Mouse (Mus musculus) liver, embryonic 13.5 days (tissue): ENCODE data around the gene Psg18. TPM values are rescaled to one million over a fixed set of nuclear protein-coding genes. Genes with fewer than 3 reads are reported as not detected.
"Not testable (repeated sequence)": the region's sequence is repeated elsewhere in the genome, so short reads cannot be mapped to it uniquely, and the experiment has no call there.

Source experiments
- ATAC-seq: fragments of 200-750 bp; cut with Nextera tagmentation; 2 replicates; pipeline ENCODE4 v1.8.0; 2017; ENCODE audit warnings: low read depth, mild to moderate bottlenecking, moderate number of reproducible peaks, moderate library complexity
- DNase-seq: peaks from one replicate; pipeline ENCODE4 v3.0.0; 2022
- H3K27ac ChIP-seq: fragments of 300-500 bp; sonication (generic); 2 replicates; pipeline ENCODE4 v1.5.1; 2015; ENCODE audit warnings: moderate library complexity, mild to moderate bottlenecking, inconsistent platforms
- H3K27me3 ChIP-seq: fragments of 300-500 bp; sonication (generic); 2 replicates; pipeline ENCODE4 v1.6.1; 2015; ENCODE audit warnings: mild to moderate bottlenecking, inconsistent platforms
- H3K36me3 ChIP-seq: fragments of 300-500 bp; sonication (generic); 2 replicates; pipeline ENCODE4 v1.6.1; 2015; ENCODE audit warnings: mild to moderate bottlenecking, inconsistent platforms
- H3K4me1 ChIP-seq: fragments of 300-500 bp; sonication (generic); replicated peaks from 2 replicates; pipeline ENCODE4 v1.6.1; 2015; ENCODE audit warnings: inconsistent platforms
- H3K4me2 ChIP-seq: fragments of 300-500 bp; sonication (generic); 2 replicates; pipeline ENCODE4 v1.6.1; 2015; ENCODE audit warnings: inconsistent platforms, mild to moderate bottlenecking, moderate library complexity
- H3K4me3 ChIP-seq: fragments of 300-500 bp; sonication (generic); replicated peaks from 2 replicates; pipeline ENCODE4 v1.5.1; 2015; ENCODE audit warnings: mild to moderate bottlenecking, inconsistent platforms
- H3K9ac ChIP-seq: fragments of 300-500 bp; sonication (generic); 2 replicates; pipeline ENCODE4 v1.6.1; 2015; ENCODE audit warnings: mild to moderate bottlenecking, inconsistent platforms
- H3K9me3 ChIP-seq: fragments of 300-500 bp; sonication (generic); replicated peaks from 2 replicates; pipeline ENCODE4 v1.6.1; 2016; ENCODE audit warnings: inconsistent platforms
- WGBS: fragments of 180-500 bp; shearing (Covaris S2); methylation state at CpG from one replicate; pipeline ENCODE4 v1.1.7; 2015; ENCODE audit not compliant: insufficient replicate concordance; 5-methylcytosine and 5-hydroxymethylcytosine counted together
- polyA plus RNA-seq: library from polyadenylated mRNA; unstranded; fragments of >200 nt; fragmentation: Nextera tagmentation; extraction: Ambion mirVana; gene quantifications from 2 replicates; pipeline ENCODE4 v1.2.1, GENCODE M21; 2015

Psg18 gene
- not detected in 2 replicates for polyA plus RNA-seq

DNA sequence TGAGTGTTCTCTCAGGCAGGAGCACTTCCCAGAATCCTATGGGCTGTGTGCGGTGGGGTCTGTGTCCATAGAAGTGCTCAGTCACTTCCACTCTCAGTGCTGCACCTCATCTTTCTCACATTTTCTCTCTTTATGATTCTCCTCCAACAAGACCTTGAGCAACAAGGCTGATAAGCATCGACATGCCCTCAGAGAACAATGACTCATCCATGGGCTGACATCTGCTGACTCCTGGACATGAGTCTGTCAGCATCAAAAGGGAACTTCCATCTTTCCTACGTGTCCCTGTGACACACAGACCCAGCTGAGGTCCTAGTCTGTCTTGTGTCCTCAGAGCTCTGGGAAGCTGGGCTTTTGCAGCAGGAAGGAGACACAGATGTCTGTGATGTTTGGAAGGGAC lies at the start of gene Psg18:
Psg18 (minus strand) TSS at position 101 of the 400 bp plus-strand sequence.
- not testable (repeated sequence) for H3K4me1 ChIP-seq, ATAC-seq
- 40% methylated on average over 3 of the region's 3 CpGs for WGBS

DNA sequence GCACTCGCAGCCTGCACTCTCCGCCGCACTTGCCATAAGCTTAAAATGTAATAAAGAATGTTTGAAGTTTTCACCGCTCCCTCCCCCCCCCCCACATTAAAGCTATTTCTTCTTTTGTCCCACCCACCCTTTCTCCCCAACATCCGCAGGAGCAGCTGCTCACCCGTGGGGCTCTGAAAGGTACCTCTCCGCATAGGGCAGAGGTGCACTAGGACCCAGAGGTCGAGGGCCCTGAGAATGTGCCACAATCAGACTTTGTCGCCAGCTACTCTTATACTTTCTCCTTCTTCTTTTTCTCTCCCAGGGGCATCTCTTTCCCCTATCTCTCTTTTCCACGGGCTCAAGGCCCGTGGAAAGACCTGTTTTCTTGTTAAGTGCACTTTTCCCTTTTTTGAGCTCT lies 48.6 kb upstream of the Psg18 start:
- no peak for ATAC-seq
- no peak for DNase-seq
- H3K27me3 ChIP-seq, result no peaks in the 10 kb centered on the region
- H3K27ac ChIP-seq, result no peak overlapping the region
- no peaks in the 10 kb centered on the region for H3K36me3 ChIP-seq
- no peak overlapping the region for H3K4me2 ChIP-seq
- peaks cover 9% of the 10 kb centered on the region for H3K9me3 ChIP-seq
- no peak overlapping the region for H3K9ac ChIP-seq
- no peak overlapping the region for H3K4me3 ChIP-seq
- no peaks in the 10 kb centered on the region for H3K4me1 ChIP-seq
- WGBS, result 30% methylated on average over 10 of the region's 11 CpGs

More for the DNA sequence above, at the start of gene Psg18:
- H3K9me3 ChIP-seq, H3K4me3 ChIP-seq, H3K4me2 ChIP-seq, H3K27ac ChIP-seq, H3K27me3 ChIP-seq, DNase-seq, H3K9ac ChIP-seq, H3K36me3 ChIP-seq: not testable (repeated sequence)

DNA sequence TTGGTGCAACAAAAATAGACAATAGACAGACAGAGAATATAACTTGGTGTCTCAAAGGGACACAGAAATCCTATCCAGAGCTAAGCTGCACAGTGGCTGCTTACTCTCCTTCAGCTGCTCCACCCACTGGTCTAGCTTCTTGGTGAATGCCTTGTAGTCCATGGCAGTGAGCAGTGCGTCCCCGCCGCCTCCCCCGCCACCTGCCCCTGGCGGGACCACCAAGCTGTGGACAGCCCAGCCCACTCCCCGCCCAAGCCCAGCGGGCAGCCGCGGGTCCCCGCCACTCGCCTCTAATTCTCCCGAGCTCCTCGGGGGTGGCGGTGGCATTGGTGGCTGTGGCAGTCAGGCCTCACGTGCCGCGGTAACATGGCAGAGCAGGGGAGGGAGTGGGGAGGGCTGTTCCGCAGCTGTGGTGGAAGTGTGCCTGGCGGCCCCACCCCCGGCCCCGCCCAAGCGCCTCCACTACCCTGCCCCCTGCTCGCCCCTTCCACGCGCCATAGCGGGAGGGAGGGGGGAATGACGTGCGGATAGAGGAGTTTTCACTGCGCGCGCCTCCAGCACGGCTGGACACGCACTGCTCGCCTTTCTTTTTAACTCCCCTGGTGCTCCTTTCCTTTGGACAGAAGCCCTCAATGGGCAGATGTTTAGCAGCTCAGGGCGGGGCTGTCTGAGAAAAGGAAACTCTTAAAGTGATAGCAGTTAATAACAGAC lies 47.9 kb upstream of the Psg18 start:
- 35% methylated on average over 30 of the region's 35 CpGs for WGBS
- no peaks in the 10 kb centered on the region for H3K36me3 ChIP-seq
- ATAC-seq, result no peak

GRCm38 (mm10) chr7:18391483-18391882 lies 36.7 kb upstream of the Psg18 start:
- not testable (repeated sequence) for H3K36me3 ChIP-seq, H3K27me3 ChIP-seq, H3K9ac ChIP-seq, H3K9me3 ChIP-seq, ATAC-seq, DNase-seq, H3K4me3 ChIP-seq, H3K27ac ChIP-seq, H3K4me2 ChIP-seq, H3K4me1 ChIP-seq
- 60% methylated on average over 4 of the region's 4 CpGs for WGBS

More for the DNA sequence above, 47.9 kb upstream of the Psg18 start:
- H3K9ac ChIP-seq, result no peak overlapping the region
- peaks cover 9% of the 10 kb centered on the region for H3K9me3 ChIP-seq
- H3K4me2 ChIP-seq, result no peak overlapping the region
- no peaks in the 10 kb centered on the region for H3K27me3 ChIP-seq
- no peaks in the 10 kb centered on the region for H3K4me1 ChIP-seq
- H3K27ac ChIP-seq, result no peak overlapping the region
- H3K4me3 ChIP-seq, result no peak overlapping the region
- DNase-seq, result no peak

- no peak overlapping the region for H3K27ac ChIP-seq
- DNase-seq (no peak), ATAC-seq (no peak)
- 37% methylated on average over 2 of the region's 2 CpGs for WGBS
- no peaks in the 10 kb centered on the region for H3K27me3 ChIP-seq
- H3K9me3 ChIP-seq, result peaks cover 27% of the 10 kb centered on the region
- H3K4me3 ChIP-seq, result no peak overlapping the region
- H3K36me3 ChIP-seq, result no peaks in the 10 kb centered on the region; the same call in 1 of the 2 replicates
- no peak overlapping the region for H3K9ac ChIP-seq
- no peak overlapping the region for H3K4me2 ChIP-seq
- H3K4me1 ChIP-seq, result no peaks in the 10 kb centered on the region
Observed at GRCm38 (mm10) chr7:18378295-18378694, 23.5 kb upstream of the Psg18 start.

- not testable (repeated sequence) for H3K27me3 ChIP-seq, H3K27ac ChIP-seq, ATAC-seq, H3K9ac ChIP-seq, H3K9me3 ChIP-seq, H3K4me3 ChIP-seq, H3K36me3 ChIP-seq, H3K4me1 ChIP-seq, DNase-seq, H3K4me2 ChIP-seq
- WGBS, result 56% methylated on average over 6 of the region's 6 CpGs
Observed at GRCm38 (mm10) chr7:18335411-18335810, 19.4 kb downstream of the Psg18 start.

Other genes with a start within 250 kb of the Psg18 start
- gene Igfl3, start 178.5 kb downstream of the Psg18 start, polyA plus RNA-seq, result not detected in 2 replicates
- gene Mill1, start 109.7 kb downstream of the Psg18 start, polyA plus RNA-seq, result not detected in 2 replicates
- gene Psg28, start 77.0 kb upstream of the Psg18 start, polyA plus RNA-seq, result not detected in 2 replicates
- not detected in 2 replicates for gene Psg26, start 129.2 kb upstream of the Psg18 start, polyA plus RNA-seq
- not detected in 2 replicates for gene Psg25, start 177.3 kb upstream of the Psg18 start, polyA plus RNA-seq
- gene Psg27, start 212.3 kb upstream of the Psg18 start, polyA plus RNA-seq, result not detected in 2 replicates